Comparison of ENCODE assay signal across 22 mouse cellular contexts in genomic region chr7:83369605-83370004, GRCm38 (mm10).
DNase-seq lines count a peak whose midpoint lies in the region; ATAC-seq and TF ChIP-seq lines count a peak whose summit lies in the region.
"Had no signal": no experiment of that assay in that cellular context is flagged by ENCODE, and none has a peak within 500 bp of the region (broad histone marks: within the 10 kb centered on the region; RNA-seq: fewer than 3 reads in every experiment).

No protein-coding gene starts in this region.

- intact Hi-C loops in heart, postnatal 10 days (cut with DNase I) = no loop called here

- no peak for TF ChIP-seq POLR2A in brain, embryonic 14.5 days (IDR thresholded peaks at IDR 0.05; ENCODE audit: borderline replicate concordance, extremely low read depth, insufficient read depth, insufficient read length, poor library complexity, severe bottlenecking)
- TF ChIP-seq POLR2A in cerebellum, adult 2 months (IDR thresholded peaks at IDR 0.05; ENCODE audit: borderline replicate concordance, insufficient read depth, low read length) = no peak

- no peaks in the 10 kb centered on the region for H3K4me1 ChIP-seq in hindbrain, embryonic 16.5 days (ENCODE audit: control insufficient read depth, insufficient read depth, low read depth, low read length)
- H3K4me1 ChIP-seq in hindbrain, embryonic 13.5 days (replicated peaks) = no peaks in the 10 kb centered on the region
- no peaks in the 10 kb centered on the region; the same call in 1 of the 2 replicates for H3K4me1 ChIP-seq in cerebellum, adult 2 months (ENCODE audit: control insufficient read depth, insufficient read depth, low read length)
- H3K4me1 ChIP-seq: forebrain, embryonic 10.5 days; hindbrain, embryonic 10.5 days; midbrain, embryonic 10.5 days; neural tube, embryonic 15.5 days had no signal

- no peak for TF ChIP-seq CTCF in brain, embryonic 14.5 days (IDR thresholded peaks at IDR 0.05; ENCODE audit: borderline replicate concordance, extremely low read depth, insufficient read depth, insufficient read length)
- TF ChIP-seq CTCF in cerebellum, adult 2 months (IDR thresholded peaks at IDR 0.05; ENCODE audit: borderline replicate concordance, insufficient read depth, low read depth, low read length) = no peak

- H3K4me2 ChIP-seq in hindbrain, embryonic 16.5 days (ENCODE audit: low read length) = no peak overlapping the region
- H3K4me2 ChIP-seq in hindbrain, embryonic 13.5 days = no peak overlapping the region
- H3K4me2 ChIP-seq: heart, embryonic 11.5 days; neural tube, embryonic 15.5 days had no signal

- no peaks in the 10 kb centered on the region for H3K36me3 ChIP-seq in hindbrain, embryonic 16.5 days (ENCODE audit: control insufficient read depth, insufficient read depth, low read length)
- H3K36me3 ChIP-seq in hindbrain, embryonic 13.5 days = no peaks in the 10 kb centered on the region
- H3K36me3 ChIP-seq: forebrain, embryonic 10.5 days; hindbrain, embryonic 10.5 days; midbrain, embryonic 10.5 days; neural tube, embryonic 15.5 days had no signal

- H3K27ac ChIP-seq in hindbrain, embryonic 16.5 days (ENCODE audit: low read depth, low read length) = no peak overlapping the region
- H3K27ac ChIP-seq in hindbrain, embryonic 13.5 days = no peak overlapping the region
- H3K27ac ChIP-seq in cerebellum, adult 2 months (ENCODE audit: insufficient read depth, low read length) = no peak overlapping the region
- H3K27ac ChIP-seq: forebrain, embryonic 10.5 days; hindbrain, embryonic 10.5 days; kidney, postnatal 0 days; macrophage; midbrain, embryonic 10.5 days; neural tube, embryonic 15.5 days had no signal

- peak; percentile 77 for ATAC-seq in hindbrain, embryonic 16.5 days
- no peak for ATAC-seq in hindbrain, embryonic 13.5 days (ENCODE audit: low FRiP score)
- ATAC-seq: inflammation-experienced regulatory T-cells, adult 6 months; lung, postnatal 0 days had no signal

- no peaks in the 10 kb centered on the region for H3K9me3 ChIP-seq in hindbrain, embryonic 16.5 days (ENCODE audit: control insufficient read depth, low read length)
- H3K9me3 ChIP-seq in hindbrain, embryonic 13.5 days = no peaks in the 10 kb centered on the region
- H3K9me3 ChIP-seq: forebrain, embryonic 10.5 days; hindbrain, embryonic 10.5 days; midbrain, embryonic 10.5 days; neural tube, embryonic 15.5 days had no signal

- DNase-seq in brain, embryonic 14.5 days (ENCODE audit: low read depth) = peak; percentile 32
- peak; percentile 49 to 74 for DNase-seq in cerebellum, adult 2 months
- DNase-seq in cerebellum, postnatal 25 days = peak; percentile 49 to 68
- DNase-seq in right cerebral cortex, postnatal 36 days (ENCODE audit: low spot score in 2 of 2) = no peak
- no peak for DNase-seq in heart, postnatal 10 days
- DNase-seq in kidney, postnatal 14 days = no peak
- DNase-seq: adrenal gland, postnatal 25 days; heart, adult 11 months; kidney, adult 18-20 months; right cerebral cortex, postnatal 25 days; thymus, postnatal 36 days had no signal

- 65% methylated on average over 6 of the region's 6 CpGs for WGBS in hindbrain, embryonic 16.5 days
- 73% methylated on average over 6 of the region's 6 CpGs for WGBS in hindbrain, embryonic 13.5 days
- 17% methylated on average over 6 of the region's 6 CpGs for WGBS in cerebellum, adult 2 months

- no peak overlapping the region for H3K4me3 ChIP-seq in hindbrain, embryonic 16.5 days (ENCODE audit: low read length)
- no peak overlapping the region for H3K4me3 ChIP-seq in hindbrain, embryonic 13.5 days
- H3K4me3 ChIP-seq in cerebellum, adult 2 months (replicated peaks; ENCODE audit: insufficient read depth, low read depth, low read length) = no peak overlapping the region
- H3K4me3 ChIP-seq: forebrain, embryonic 10.5 days; hindbrain, embryonic 10.5 days; midbrain, embryonic 10.5 days; neural tube, embryonic 15.5 days had no signal

- H3K9ac ChIP-seq in hindbrain, embryonic 16.5 days (ENCODE audit: low read depth, low read length) = no peak overlapping the region
- no peak overlapping the region for H3K9ac ChIP-seq in hindbrain, embryonic 13.5 days
- H3K9ac ChIP-seq: neural tube, embryonic 15.5 days had no signal

- H3K27me3 ChIP-seq in hindbrain, embryonic 16.5 days (replicated peaks; ENCODE audit: control insufficient read depth, insufficient read depth, low read length) = no peaks in the 10 kb centered on the region
- H3K27me3 ChIP-seq in hindbrain, embryonic 13.5 days = no peaks in the 10 kb centered on the region
- H3K27me3 ChIP-seq in cerebellum, adult 2 months (ENCODE audit: control insufficient read depth, insufficient read depth, low read length) = no peaks in the 10 kb centered on the region
- H3K27me3 ChIP-seq: neural tube, embryonic 15.5 days had no signal

Comparison
In these comparisons a context has a peak if more than half of its experiments do, and no peak if none do; other contexts are left out.
1. DNase-seq: peak in brain, embryonic 14.5 days (single experiment), cerebellum, adult 2 months (2 of 2) and cerebellum, postnatal 25 days (2 of 2); none in right cerebral cortex, postnatal 36 days (0 of 2), heart, postnatal 10 days (0 of 2) and kidney, postnatal 14 days (single experiment).